Mouse (Mus musculus): ENCODE results near the gene Ddi2. TPM values are rescaled to one million over a fixed set of nuclear protein-coding genes. Genes with fewer than 3 reads are reported as not detected.
A peak's percentile ranks its signal among the peaks of the same experiment; 100 is the strongest.
"Not testable (repeated sequence)": the region's sequence is repeated elsewhere in the genome, so short reads cannot be mapped to it uniquely, and the experiment has no call there.

Ddi2 gene
- 10 to 100 TPM; 26.1 to 34.6 (median 29.1) TPM for total RNA-seq (2022)

DNA sequence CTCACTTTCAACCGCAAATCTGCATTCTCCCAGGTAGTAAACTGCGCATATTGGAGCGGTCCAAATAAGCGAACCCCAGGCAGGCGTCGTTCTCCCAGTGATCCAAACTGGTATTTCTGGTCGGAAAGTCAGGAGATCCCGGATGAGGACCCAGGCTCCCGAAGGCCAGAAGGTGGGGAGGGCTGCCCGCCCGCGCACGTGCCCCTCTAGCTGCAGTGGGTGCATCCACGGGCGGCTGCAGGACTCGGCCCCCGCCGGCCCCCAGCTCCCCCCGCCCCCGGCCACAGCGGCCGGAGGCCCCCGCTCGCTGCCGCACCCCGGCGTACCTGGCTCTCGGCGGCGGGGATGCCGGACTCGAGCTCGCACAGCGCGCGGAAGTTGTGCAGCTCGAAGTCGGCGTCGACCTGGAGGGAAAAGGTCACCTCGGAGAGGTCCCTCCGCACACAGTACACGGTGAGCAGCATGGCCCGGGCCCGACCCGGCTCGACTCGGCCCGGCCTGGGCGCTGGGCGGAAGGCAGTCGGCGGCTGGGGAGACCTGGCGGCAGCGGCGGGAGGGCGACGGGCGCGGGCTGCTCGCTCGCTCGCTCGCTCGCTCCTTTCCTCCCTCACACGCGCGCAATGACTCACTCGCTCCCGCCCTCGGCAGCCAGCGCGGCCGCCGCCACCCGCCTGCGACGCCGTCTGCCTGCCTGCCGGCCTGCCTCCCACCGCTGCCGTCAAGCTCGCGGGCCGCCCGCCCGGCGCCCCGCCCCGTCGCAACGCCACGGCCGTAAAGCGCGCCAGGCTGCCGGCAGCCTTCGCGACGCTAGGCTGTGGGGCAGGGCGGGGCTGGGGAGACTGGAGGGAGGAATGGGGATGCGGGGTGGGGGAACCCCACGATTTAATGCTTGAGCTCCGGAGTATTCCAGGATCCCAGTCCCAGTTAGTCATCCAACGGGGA is at the start of gene Ddi2:
Ddi2 (minus strand) TSS at position 689 of the 942 bp plus-strand sequence.
- DNase-seq (ENCODE audit: low spot score) = peak; percentile 84

DNA sequence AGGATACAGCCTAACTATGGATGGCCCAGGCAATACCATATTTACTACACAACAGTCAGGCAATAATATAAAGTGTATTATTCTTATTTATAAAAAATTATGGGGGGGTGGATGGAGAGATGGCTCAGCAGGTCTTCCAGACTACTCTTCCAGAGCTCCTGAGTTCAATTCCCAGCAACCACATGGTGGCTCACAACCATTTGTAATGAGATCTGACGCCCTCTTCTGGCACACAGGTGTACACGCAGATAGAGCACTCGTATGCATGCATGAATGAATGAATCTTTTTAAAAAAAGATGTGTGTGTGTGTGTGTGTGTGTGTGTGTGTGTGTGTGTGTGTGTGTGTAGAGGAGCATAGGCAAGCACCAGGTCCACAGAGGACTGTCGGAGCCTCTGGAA is 49.8 kb upstream of the Ddi2 start:
- not testable (repeated sequence) for DNase-seq (ENCODE audit: low spot score)

- no peak for DNase-seq (ENCODE audit: low spot score)
These were observed 48.6 kb upstream of the Ddi2 start for GRCm38 (mm10) chr4:141771823-141772222.

DNA sequence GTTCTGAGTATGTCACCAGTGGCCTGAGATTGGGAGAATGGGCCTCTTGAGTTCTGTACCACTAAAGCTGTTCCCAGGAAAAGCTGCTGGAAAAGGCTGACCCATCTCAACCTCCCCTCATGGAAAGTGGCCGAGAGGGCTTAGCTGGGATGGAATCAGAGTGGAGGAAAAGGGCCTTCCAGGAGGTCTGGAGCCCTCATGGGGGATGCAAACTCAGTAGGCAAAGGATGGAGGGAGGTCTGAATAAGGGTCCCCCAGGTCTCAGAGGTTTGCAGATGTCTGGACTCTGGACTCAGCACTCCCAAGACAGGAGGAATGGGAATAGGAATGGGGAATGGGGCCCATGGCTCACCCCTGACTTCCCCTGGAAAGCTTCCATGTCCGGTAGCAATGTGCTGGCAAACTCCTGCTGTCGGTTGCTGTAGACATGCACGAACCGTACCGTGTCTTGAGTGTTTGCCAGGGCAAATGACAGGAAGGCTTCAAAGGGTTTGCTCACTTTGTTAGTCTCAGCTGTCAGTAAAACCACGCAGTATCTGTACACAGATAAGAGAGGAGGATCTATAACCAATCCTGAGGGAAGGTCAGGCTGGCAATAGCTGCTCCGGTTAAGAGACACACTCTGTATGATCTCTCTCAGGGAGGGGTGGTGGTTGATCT is 46.4 kb upstream of the Ddi2 start:
- DNase-seq (ENCODE audit: low spot score) = no peak

- DNase-seq (ENCODE audit: low spot score) = no peak
These were observed 44.3 kb upstream of the Ddi2 start for GRCm38 (mm10) chr4:141767353-141768036.

DNA sequence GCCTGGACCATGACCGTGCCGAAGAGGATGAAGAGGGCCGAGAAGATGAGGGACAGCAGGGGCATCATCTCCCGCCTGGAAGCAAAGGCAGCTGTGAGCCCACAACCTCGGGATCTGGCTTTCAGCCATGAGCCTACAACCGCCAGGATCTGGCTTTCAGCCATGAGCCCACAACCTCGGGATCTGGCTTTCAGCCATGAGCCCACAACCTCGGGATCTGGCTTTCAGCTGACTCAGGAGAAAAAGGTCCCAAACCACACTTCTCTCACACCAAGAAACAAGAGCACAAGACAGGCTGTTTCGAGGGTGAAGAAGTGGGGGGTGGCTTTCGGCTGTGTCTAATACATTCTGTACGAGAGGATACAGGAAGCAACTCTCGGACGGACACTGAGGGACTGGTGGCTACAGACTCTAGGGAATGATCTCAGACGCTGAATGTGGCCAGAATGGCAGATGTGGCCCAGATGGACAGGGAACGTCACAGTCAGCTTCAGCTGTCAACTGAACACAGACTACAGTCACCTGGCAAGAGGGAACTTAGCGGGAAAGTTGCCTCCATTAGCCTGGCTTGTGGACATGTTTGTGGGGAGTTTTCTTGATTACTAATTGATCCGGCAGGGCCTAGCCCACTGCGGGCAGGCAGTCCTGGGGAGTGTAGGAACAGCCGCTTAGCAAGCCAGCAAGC is 43.6 kb upstream of the Ddi2 start:
- DNase-seq (ENCODE audit: low spot score) = peak; percentile 81

- DNase-seq (ENCODE audit: low spot score) = peak; percentile 34
These were observed 43.1 kb upstream of the Ddi2 start for GRCm38 (mm10) chr4:141766316-141766667.

DNA sequence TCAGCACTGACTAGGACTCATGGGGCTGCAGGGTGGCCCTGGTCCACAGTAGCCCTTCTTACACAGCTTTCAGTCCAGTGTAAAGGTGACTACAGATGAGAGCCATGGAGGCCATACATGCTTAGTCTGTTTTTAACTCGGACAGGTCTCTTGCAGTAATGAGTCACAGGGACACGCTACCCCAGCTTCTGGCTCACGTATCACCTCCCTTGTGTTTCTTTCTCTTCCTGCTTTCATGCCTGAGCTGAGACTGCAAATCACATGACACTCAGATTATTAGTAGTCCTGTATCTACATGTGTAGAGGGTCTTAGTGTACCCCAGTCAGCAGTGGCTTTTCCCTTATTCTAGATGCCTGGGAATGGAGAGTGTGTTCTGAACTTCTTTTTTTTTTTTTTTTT is 41.8 kb upstream of the Ddi2 start:
- DNase-seq (ENCODE audit: low spot score) = no peak

DNA sequence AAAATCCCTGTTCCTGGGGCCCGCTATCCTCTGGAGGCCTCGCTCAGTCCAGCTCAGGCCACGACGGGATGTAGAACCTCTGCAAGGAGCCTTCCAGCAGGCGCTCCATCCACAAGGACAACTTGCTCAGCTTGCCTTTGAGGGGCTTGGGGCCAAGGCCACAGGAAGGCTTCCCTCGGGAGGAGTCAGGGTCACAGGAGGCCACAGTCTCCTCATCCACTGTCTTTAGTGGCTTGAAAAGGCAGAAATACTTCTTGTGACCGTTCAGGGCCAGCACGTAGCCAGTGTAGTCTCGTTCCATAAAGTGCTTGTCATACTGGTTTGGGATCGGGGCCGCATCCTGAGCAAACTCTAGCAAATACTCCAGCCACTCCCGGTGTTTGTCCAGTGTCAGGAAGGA is 40.3 kb upstream of the Ddi2 start:
- no peak for DNase-seq (ENCODE audit: low spot score)

DNA sequence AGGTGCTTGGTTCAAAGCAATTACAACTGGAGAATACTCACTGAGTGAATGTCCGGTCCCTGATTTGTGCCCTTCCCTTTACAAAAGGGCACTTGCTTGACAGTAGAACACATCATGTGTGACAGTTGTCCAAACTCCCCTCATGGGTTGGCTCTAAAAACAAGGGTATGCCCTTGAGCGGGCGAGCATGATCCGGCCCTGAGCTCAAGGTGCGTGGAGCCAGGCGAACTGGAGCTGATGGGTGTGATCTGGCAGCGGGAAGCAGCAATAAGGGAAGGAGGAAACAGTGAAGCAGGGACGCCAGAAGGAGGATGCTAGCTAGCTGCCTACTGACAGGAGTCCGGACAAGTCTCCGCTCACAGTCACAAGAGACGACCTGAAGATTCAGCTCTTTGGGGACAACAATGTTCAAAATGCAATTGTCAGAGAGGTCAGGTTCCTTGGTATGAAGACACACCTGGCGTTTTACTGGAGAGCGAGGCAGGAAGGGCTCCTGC is 38.9 kb upstream of the Ddi2 start:
- DNase-seq (ENCODE audit: low spot score) = no peak

DNA sequence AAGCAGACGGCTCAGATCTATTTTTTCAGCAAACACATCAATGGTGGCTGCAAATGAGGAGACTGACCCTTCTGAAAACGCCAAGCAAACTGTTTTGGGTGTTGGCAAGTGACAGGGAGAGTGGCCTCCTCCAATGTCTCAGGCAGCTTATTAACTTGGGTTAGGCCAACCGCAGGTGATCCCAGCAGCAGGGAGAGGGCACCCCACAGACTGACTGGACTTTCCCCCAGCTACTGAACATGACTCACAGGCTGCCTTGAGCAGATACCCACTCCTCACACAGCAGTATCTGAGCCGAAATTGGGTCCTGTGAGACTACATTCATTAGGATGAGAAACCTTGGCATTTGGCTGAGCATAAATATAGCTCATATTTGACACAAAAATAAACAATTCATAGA is 37.7 kb upstream of the Ddi2 start:
- no peak for DNase-seq (ENCODE audit: low spot score)

DNA sequence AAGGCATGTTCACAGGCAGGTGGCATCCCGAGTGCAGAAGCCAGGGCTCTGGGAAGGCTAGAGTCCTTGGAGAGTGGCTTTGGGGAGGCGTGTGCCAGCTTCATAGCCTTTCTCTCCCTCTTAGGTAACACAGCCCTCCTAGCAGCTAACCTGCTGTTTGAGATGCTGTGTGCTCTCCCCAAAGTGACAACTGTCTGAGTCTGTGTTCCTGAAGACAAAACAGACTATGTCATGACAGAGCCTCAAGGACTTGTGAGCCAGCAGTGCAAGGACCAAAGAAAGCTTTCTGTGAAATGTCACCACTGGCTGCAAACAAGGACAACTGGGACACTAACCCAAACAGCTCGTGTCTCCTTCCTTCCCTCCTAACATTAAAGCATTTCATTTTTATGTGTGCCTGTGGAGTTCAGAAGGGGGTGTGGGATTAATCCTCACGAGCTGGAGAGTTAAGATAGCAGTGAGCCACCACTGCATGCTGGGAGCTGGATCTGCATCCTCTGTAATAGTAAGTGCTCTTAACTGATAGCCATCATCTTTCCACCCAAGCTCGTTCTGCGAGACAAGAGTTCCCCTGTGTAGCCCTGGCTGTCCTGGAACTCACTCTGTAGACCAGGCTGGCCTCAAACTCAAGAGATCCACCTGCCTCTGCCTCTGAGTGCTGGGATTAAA is 35.8 kb upstream of the Ddi2 start:
- DNase-seq (ENCODE audit: low spot score) = no peak

GRCm38 (mm10) chr4:141757124-141757523 is 33.9 kb upstream of the Ddi2 start:
- DNase-seq (ENCODE audit: low spot score) = no peak

DNA sequence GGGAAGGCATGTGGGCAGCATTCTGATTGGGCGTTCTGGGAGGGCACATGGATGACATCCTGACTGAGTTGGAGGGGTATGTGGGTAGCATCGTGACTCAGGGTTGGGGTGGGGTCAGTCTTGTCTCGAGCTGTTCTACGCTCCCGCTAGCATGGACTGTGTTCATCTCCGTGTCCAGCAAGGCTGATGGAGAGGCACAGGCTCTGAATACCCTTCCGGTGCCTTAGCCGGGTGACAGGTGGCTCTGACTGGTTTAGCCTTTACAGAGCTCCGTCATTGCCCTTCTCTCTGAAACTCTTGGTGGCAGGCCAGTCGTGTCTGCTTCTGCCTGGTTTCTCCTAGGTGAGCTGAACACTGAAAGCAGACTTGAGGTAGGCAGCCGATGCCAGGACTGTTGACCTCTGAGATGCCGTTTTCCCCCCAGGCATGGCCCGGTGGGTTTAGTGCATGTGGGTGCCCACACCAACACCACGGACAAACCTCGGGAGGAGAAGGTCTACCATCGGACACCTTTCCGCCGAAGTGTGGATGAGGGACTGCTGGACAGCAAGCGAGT is 32.2 kb upstream of the Ddi2 start:
- DNase-seq (ENCODE audit: low spot score) = no peak

GRCm38 (mm10) chr4:141752076-141752421 is 28.8 kb upstream of the Ddi2 start:
- no peak for DNase-seq (ENCODE audit: low spot score)

DNA sequence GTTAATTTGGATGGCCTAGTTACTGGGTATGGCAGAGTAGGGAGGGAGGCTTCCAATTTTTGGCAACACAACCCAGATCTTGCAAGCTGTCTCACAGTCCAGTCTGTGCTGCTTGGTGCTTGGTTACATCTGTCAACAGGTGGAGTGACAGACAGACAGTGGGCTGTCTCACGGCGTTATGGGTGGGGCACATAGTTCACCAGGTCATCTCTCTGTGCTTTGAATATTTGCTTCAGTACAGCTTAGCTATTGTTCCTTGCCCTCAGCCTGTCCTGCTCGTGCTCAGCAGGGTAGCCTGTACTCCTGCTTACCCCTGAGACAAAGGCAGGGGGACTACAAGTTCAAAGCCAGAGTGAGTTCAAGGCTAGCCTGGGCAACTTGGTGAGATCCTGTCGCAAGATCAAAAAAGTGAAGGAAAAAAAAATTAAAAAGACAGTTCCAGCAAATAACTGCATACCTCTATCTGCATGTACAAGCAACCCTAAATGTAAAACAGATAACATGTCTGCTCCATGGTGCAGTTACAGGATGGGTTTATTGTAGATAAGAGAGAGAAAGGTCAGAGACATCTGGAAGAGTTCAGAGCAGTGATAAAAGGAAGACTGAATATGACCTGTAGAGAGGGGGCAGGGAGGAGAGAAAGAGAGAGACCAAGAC is 28.3 kb upstream of the Ddi2 start:
- no peak for DNase-seq (ENCODE audit: low spot score)

- no peak for DNase-seq (ENCODE audit: low spot score)
These were observed 27.6 kb upstream of the Ddi2 start for GRCm38 (mm10) chr4:141750826-141751225.

- no peak for DNase-seq (ENCODE audit: low spot score)
These were observed 26.3 kb upstream of the Ddi2 start for GRCm38 (mm10) chr4:141749557-141749956.

- DNase-seq (ENCODE audit: low spot score) = no peak
These were observed 23.5 kb upstream of the Ddi2 start, which contains the start of gene Agmat for GRCm38 (mm10) chr4:141746578-141747346. Gene Agmat, plus strand, starts transcription at chr4:141746672.

All from heart, adult 8-10 months (tissue).